Mouse (Mus musculus): Measurements from ENCODE around the gene Mgat4a. TPM values are rescaled to one million over a fixed set of nuclear protein-coding genes. Genes with fewer than 3 reads are reported as not detected.
A peak's percentile ranks its signal among the peaks of the same experiment; 100 is the strongest.
"Not testable (repeated sequence)": the region's sequence is repeated elsewhere in the genome, so short reads cannot be mapped to it uniquely, and the experiment has no call there.

Gene Mgat4a
- total and polyA plus RNA-seq, 3 experiments = 4.5 to 11.8 (median 8.7) TPM

- Histone ChIP-seq H3K27ac (peak overlapping the region; percentile 45), H3K79me2 (replicated peaks; ENCODE audit: control insufficient read depth, insufficient read depth, low read length) (peaks cover 6% of the 10 kb centered on the region), H3K36me3 (ENCODE audit: control insufficient read depth, insufficient read depth, low read length) (peaks cover 13% of the 10 kb centered on the region), H3K9ac (ENCODE audit: low read depth, low read length) (no peak overlapping the region), H3K4me1 (ENCODE audit: control insufficient read depth, insufficient read depth, low read length) (peaks cover 20% of the 10 kb centered on the region), H3K27me3 (ENCODE audit: control insufficient read depth, insufficient read depth, low read length) (no peaks in the 10 kb centered on the region), H3K4me3 (no peak overlapping the region)
- 47% methylated on average over 8 of the region's 8 CpGs for WGBS
- TF ChIP-seq CTCF (IDR thresholded peaks at IDR 0.05) = no peak
- no peak for TF ChIP-seq POLR2A (IDR thresholded peaks at IDR 0.05; ENCODE audit: insufficient read depth, low read depth, low read length)
- no peak for TF ChIP-seq EP300 (IDR thresholded peaks at IDR 0.05; ENCODE audit: insufficient read depth, low read depth, low read length)
- intact Hi-C loops (cut with DNase I) = loop anchor here (10.0 kb wide), 1 partner anchor 55 kb away; no protein-coding TSS in a partner anchor
- no peak for DNase-seq
Measured at GRCm38 (mm10) chr1:37530061-37530460, 10.8 kb downstream of the Mgat4a start.

GRCm38 (mm10) chr1:37526257-37526656 is 14.6 kb downstream of the Mgat4a start:
- intact Hi-C loops (cut with DNase I) = no loop called here
- Histone ChIP-seq H3K27ac (no peak overlapping the region), H3K27me3 (ENCODE audit: control insufficient read depth, insufficient read depth, low read length) (no peaks in the 10 kb centered on the region), H3K4me3 (no peak overlapping the region), H3K9ac (ENCODE audit: low read depth, low read length) (no peak overlapping the region), H3K36me3 (ENCODE audit: control insufficient read depth, insufficient read depth, low read length) (peaks cover 2% of the 10 kb centered on the region; the same call in 1 of the 2 replicates), H3K79me2 (replicated peaks; ENCODE audit: control insufficient read depth, insufficient read depth, low read length) (peaks cover 1% of the 10 kb centered on the region), H3K4me1 (ENCODE audit: control insufficient read depth, insufficient read depth, low read length) (peaks cover 13% of the 10 kb centered on the region)
- DNase-seq = no peak
- TF ChIP-seq POLR2A (IDR thresholded peaks at IDR 0.05; ENCODE audit: insufficient read depth, low read depth, low read length) (no peak), CTCF (IDR thresholded peaks at IDR 0.05) (no peak), EP300 (IDR thresholded peaks at IDR 0.05; ENCODE audit: insufficient read depth, low read depth, low read length) (no peak)

- no peak overlapping the region for H3K27ac ChIP-seq
- no peak overlapping the region for H3K4me3 ChIP-seq
- no peak for DNase-seq
- WGBS = 64% methylated on average over 4 of the region's 4 CpGs
- TF ChIP-seq POLR2A (IDR thresholded peaks at IDR 0.05; ENCODE audit: insufficient read depth, low read depth, low read length) (no peak), EP300 (IDR thresholded peaks at IDR 0.05; ENCODE audit: insufficient read depth, low read depth, low read length) (no peak), CTCF (IDR thresholded peaks at IDR 0.05) (no peak)
- H3K79me2 ChIP-seq (replicated peaks; ENCODE audit: control insufficient read depth, insufficient read depth, low read length) = peaks cover 1% of the 10 kb centered on the region
- H3K9ac ChIP-seq (ENCODE audit: low read depth, low read length) = no peak overlapping the region
- intact Hi-C loops (cut with DNase I) = no loop called here
- no peaks in the 10 kb centered on the region for H3K27me3 ChIP-seq (ENCODE audit: control insufficient read depth, insufficient read depth, low read length)
- 0 out of 2 replicates have a peak, but pooled peaks cover 2% of the 10 kb centered on the region for H3K36me3 ChIP-seq (ENCODE audit: control insufficient read depth, insufficient read depth, low read length)
- peaks cover 11% of the 10 kb centered on the region for H3K4me1 ChIP-seq (ENCODE audit: control insufficient read depth, insufficient read depth, low read length)
Measured at GRCm38 (mm10) chr1:37524669-37525068, 16.1 kb downstream of the Mgat4a start.

GRCm38 (mm10) chr1:37524122-37524521 is 16.7 kb downstream of the Mgat4a start:
- intact Hi-C loops (cut with DNase I); H3K4me3 ChIP-seq; DNase-seq; H3K27me3 ChIP-seq (ENCODE audit: control insufficient read depth, insufficient read depth, low read length); H3K4me1 ChIP-seq (ENCODE audit: control insufficient read depth, insufficient read depth, low read length); H3K9ac ChIP-seq (ENCODE audit: low read depth, low read length); H3K36me3 ChIP-seq (ENCODE audit: control insufficient read depth, insufficient read depth, low read length); H3K27ac ChIP-seq; H3K79me2 ChIP-seq (replicated peaks; ENCODE audit: control insufficient read depth, insufficient read depth, low read length): not testable (repeated sequence)
- 86% methylated on average over 4 of the region's 4 CpGs for WGBS

- H3K9ac ChIP-seq (ENCODE audit: low read depth, low read length); H3K79me2 ChIP-seq (replicated peaks; ENCODE audit: control insufficient read depth, insufficient read depth, low read length); H3K27ac ChIP-seq; H3K27me3 ChIP-seq (ENCODE audit: control insufficient read depth, insufficient read depth, low read length); H3K36me3 ChIP-seq (ENCODE audit: control insufficient read depth, insufficient read depth, low read length); intact Hi-C loops (cut with DNase I); DNase-seq; H3K4me3 ChIP-seq: not testable (repeated sequence)
- 66% methylated on average over 3 of the region's 3 CpGs for WGBS
- peaks cover 11% of the 10 kb centered on the region for H3K4me1 ChIP-seq (ENCODE audit: control insufficient read depth, insufficient read depth, low read length)
Measured at GRCm38 (mm10) chr1:37523548-37523947, 17.3 kb downstream of the Mgat4a start.

- no peak overlapping the region for H3K9ac ChIP-seq (ENCODE audit: low read depth, low read length)
- H3K27me3 ChIP-seq (ENCODE audit: control insufficient read depth, insufficient read depth, low read length) = no peaks in the 10 kb centered on the region
- 0 out of 2 replicates have a peak, but pooled peaks cover 1% of the 10 kb centered on the region for H3K79me2 ChIP-seq (replicated peaks; ENCODE audit: control insufficient read depth, insufficient read depth, low read length)
- no peak overlapping the region; the same call in 1 of the 2 replicates for H3K27ac ChIP-seq
- intact Hi-C loops (cut with DNase I) = no loop called here
- no peak overlapping the region for H3K4me3 ChIP-seq
- DNase-seq = no peak
- WGBS = 76% methylated on average over 5 of the region's 5 CpGs
- H3K36me3 ChIP-seq (ENCODE audit: control insufficient read depth, insufficient read depth, low read length) = no peaks in the 10 kb centered on the region; the same call in 1 of the 2 replicates
- H3K4me1 ChIP-seq (ENCODE audit: control insufficient read depth, insufficient read depth, low read length) = peaks cover 18% of the 10 kb centered on the region
- TF ChIP-seq CTCF (IDR thresholded peaks at IDR 0.05) = no peak
- no peak for TF ChIP-seq EP300 (IDR thresholded peaks at IDR 0.05; ENCODE audit: insufficient read depth, low read depth, low read length)
- no peak for TF ChIP-seq POLR2A (IDR thresholded peaks at IDR 0.05; ENCODE audit: insufficient read depth, low read depth, low read length)
Measured at GRCm38 (mm10) chr1:37522101-37522500, 18.7 kb downstream of the Mgat4a start.
